Mouse (Mus musculus) urinary bladder, postnatal 10 days (tissue): ENCODE measurements around the gene Als2cl.
A peak's percentile ranks its signal among the peaks of the same experiment; 100 is the strongest.

ENCODE experiments used
- DNase-seq: peaks from one replicate; pipeline ENCODE4 v3.0.0; 2022; ENCODE audit warnings: low spot score

The Als2cl gene

GRCm38 (mm10) chr9:110916786-110917185 is 37.1 kb downstream of the Als2cl start, which contains the start of gene Fam240a:
Gene Fam240a (minus strand): TSS chr9:110916861.
- DNase-seq, result no peak

GRCm38 (mm10) chr9:110920665-110921419 is 41.2 kb downstream of the Als2cl start:
- DNase-seq, result no peak

GRCm38 (mm10) chr9:110922759-110923158 is 43.1 kb downstream of the Als2cl start:
- peak; percentile 25 for DNase-seq

GRCm38 (mm10) chr9:110931573-110931972 is 51.9 kb downstream of the Als2cl start:
- no peak for DNase-seq

GRCm38 (mm10) chr9:110933850-110934437 is 54.3 kb downstream of the Als2cl start:
- no peak for DNase-seq

GRCm38 (mm10) chr9:110935941-110936340 is 56.3 kb downstream of the Als2cl start:
- no peak for DNase-seq

GRCm38 (mm10) chr9:110937506-110938490 is 58.1 kb downstream of the Als2cl start:
- no peak for DNase-seq

- DNase-seq, result no peak
Observed at GRCm38 (mm10) chr9:110944265-110944664, 64.6 kb downstream of the Als2cl start.

- DNase-seq, result no peak
Observed at GRCm38 (mm10) chr9:110945343-110945742, 65.7 kb downstream of the Als2cl start.

- DNase-seq, result no peak
Observed at GRCm38 (mm10) chr9:110945926-110946325, 66.3 kb downstream of the Als2cl start, which contains the start of gene Tdgf1. Gene Tdgf1 (minus strand): TSS chr9:110946158.

GRCm38 (mm10) chr9:110946548-110947044 is 66.9 kb downstream of the Als2cl start:
- DNase-seq, result no peak

- no peak for DNase-seq
Observed at GRCm38 (mm10) chr9:110947261-110947661, 67.6 kb downstream of the Als2cl start.

GRCm38 (mm10) chr9:110947900-110948299 is 68.2 kb downstream of the Als2cl start:
- DNase-seq, result no peak

GRCm38 (mm10) chr9:110948813-110949310 is 69.2 kb downstream of the Als2cl start:
- no peak for DNase-seq

GRCm38 (mm10) chr9:110950109-110950508 is 70.4 kb downstream of the Als2cl start:
- no peak for DNase-seq
